Mouse (Mus musculus): Measurements from ENCODE around the gene Iqsec3. TPM values are rescaled to one million over a fixed set of nuclear protein-coding genes. Genes with fewer than 3 reads are reported as not detected.

Iqsec3 gene
- polyA plus RNA-seq, 1 experiment from 2014 or later: 2.4 TPM

DNA sequence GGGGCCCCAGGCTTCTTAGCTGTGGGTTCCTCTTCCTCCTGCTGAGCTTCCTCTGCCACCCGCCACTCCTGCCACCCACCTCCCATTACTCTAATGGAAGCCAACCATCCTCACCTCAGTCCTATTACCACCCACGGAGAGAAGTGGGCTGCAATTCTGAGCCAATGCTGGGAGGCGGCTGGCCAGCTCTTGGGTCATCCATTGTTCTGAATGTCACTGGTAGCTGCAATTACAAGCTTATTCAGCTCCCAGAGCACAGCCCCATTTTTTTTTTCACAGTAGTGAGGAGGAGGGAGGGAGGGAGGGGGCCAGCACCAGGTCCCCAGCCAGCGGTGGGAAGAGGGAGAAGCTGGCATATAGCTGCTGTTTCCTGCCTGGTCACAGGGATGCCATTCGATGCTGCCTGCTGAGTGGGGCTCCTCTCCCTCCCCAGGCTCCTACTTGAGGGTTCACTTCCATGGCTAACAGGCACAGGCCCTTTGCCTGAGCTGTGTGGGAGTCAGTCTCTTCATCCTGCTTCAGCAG lies 32.7 kb downstream of the Iqsec3 start:
- Histone ChIP-seq H3K9ac (no peak overlapping the region), H3K4me1 (peaks cover 9% of the 10 kb centered on the region), H3K27ac (no peak overlapping the region), H3K4me3 (replicated peaks) (no peak overlapping the region), H3K36me3 (replicated peaks) (no peaks in the 10 kb centered on the region), H3K9me3 (no peaks in the 10 kb centered on the region), H3K27me3 (no peaks in the 10 kb centered on the region), H3K4me2 (no peak overlapping the region)
- 12% methylated on average over 5 of the region's 5 CpGs for WGBS
- ATAC-seq (ENCODE audit: low FRiP score): no peak

DNA sequence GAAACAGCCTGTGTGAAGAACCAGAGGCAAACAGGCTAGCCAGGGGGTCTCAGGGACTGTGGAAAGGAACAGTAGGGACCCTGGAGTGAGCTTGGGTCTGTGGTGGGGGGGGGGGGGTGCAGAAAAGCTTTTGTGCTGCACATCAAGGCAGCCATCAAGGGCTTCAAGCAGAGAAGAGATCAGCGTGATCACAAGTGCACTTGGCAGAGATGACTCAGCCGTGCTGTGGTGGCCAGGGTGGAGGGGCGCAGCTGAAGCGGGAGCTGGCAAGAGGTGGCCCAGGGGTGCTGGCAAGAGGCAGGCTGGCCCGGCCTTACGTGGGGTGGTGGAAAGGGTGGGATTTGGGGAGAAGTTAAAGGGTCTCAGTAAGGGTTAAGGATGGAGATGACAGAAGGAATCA lies 48.6 kb downstream of the Iqsec3 start:
- Histone ChIP-seq H3K27ac (no peak overlapping the region), H3K27me3 (peaks cover 4% of the 10 kb centered on the region), H3K4me1 (peaks cover 13% of the 10 kb centered on the region), H3K4me2 (no peak overlapping the region), H3K36me3 (replicated peaks) (no peaks in the 10 kb centered on the region), H3K9ac (no peak overlapping the region), H3K9me3 (no peaks in the 10 kb centered on the region), H3K4me3 (replicated peaks) (no peak overlapping the region)
- WGBS: 60% methylated on average over 6 of the region's 6 CpGs
- no peak for ATAC-seq (ENCODE audit: low FRiP score)

DNA sequence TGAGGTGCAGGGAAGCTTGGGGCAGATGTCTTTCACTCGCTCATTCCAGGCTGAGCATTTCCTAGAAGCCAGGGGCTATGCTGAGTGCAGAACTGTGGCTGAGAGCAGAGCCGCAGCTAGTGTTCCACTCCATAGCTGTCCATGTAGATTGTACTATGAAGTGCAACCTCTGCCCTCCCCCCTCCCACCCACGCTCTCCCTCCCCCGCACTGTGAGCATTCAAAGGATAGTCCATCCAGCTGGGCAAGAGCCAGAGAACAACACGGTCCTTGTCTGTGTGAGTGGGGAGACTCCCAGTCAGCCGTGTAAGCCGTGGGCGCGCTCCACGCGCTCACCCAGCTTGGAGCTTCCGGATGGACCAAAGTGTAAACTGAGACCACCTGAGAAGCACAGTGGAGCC lies 49.1 kb downstream of the Iqsec3 start:
- no peaks in the 10 kb centered on the region for H3K36me3 ChIP-seq (replicated peaks)
- H3K27ac ChIP-seq: no peak overlapping the region
- peak; percentile 30; the same call in 1 of the 2 replicates for ATAC-seq (ENCODE audit: low FRiP score)
- no peak overlapping the region for H3K4me3 ChIP-seq (replicated peaks)
- H3K9ac ChIP-seq: no peak overlapping the region
- 56% methylated on average over 12 of the region's 12 CpGs for WGBS
- peaks cover 4% of the 10 kb centered on the region for H3K27me3 ChIP-seq
- H3K4me2 ChIP-seq: no peak overlapping the region
- peaks cover 13% of the 10 kb centered on the region for H3K4me1 ChIP-seq
- no peaks in the 10 kb centered on the region for H3K9me3 ChIP-seq

DNA sequence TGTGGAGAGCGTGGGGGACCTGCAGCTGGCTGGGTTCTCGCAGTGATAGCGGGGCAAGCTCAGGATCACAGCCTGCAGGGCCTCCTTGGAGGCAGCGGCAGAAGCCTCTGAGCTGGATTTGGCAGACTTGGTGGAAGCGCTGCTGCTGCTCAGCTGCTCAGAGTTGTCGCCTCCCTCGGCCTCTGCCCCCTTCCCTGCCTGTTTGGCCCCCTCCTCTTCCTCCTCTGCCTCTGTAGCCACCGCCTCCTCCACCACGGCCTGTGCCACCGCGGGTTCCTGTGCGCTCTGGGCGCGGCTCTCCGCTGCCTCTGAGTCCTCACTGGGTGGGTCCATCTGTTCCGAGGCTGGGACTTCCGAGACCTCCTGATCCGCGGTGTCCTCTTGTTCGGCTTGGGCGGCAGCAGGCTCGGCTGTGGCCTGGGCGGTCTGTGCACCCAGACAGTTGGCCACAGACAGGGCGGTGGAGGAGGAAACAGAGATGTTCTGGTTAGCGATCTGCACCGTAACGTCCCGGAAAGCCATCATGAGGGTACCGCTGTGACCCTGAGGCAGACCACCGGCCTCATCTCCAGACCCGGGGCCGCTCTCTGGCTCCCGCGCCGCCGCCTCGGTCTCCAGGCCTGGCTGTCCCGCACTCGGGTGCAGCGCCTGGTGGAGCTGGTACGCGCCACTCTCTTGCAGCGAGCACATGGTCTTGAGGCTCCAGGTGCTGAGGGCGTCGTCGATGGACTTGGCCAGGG lies 60.8 kb downstream of the Iqsec3 start:
- H3K4me1 ChIP-seq: peaks cover 14% of the 10 kb centered on the region
- ATAC-seq (ENCODE audit: low FRiP score): no peak
- no peaks in the 10 kb centered on the region for H3K36me3 ChIP-seq (replicated peaks)
- peak overlapping the region; percentile 51 for H3K4me2 ChIP-seq
- peak overlapping the region; percentile 27 for H3K4me3 ChIP-seq (replicated peaks)
- WGBS: 1% methylated on average over 45 of the region's 46 CpGs
- peak overlapping the region; percentile 38; the same call in 1 of the 2 replicates for H3K9ac ChIP-seq
- H3K27ac ChIP-seq: no peak overlapping the region
- H3K27me3 ChIP-seq: peaks cover 55% of the 10 kb centered on the region
- H3K9me3 ChIP-seq: no peaks in the 10 kb centered on the region

DNA sequence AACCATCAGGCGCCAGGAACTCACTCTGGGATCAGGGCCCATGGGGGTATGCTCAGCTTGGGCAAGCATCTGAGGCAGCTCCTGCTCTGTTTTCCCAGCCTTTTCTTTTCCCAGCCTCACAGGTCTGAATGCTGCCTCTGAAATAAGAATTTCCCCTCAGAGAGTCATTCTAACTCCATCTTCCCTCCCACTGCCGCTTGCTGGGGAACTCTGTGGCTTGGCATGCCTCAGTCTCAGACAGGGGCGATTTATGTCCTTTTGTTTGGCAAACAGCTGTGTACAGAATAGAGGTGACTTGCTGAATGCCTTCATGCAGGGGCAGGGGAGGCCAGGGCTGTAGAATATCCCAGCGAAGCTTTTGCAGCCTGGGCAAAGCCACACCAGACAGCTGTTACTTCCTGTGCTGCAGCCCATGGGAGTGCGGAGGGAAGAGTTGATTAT lies 65.9 kb downstream of the Iqsec3 start:
- no peak overlapping the region for H3K9ac ChIP-seq
- 30% methylated on average over 5 of the region's 5 CpGs for WGBS
- H3K4me3 ChIP-seq (replicated peaks): no peak overlapping the region
- H3K27me3 ChIP-seq: peaks cover 28% of the 10 kb centered on the region
- ATAC-seq (ENCODE audit: low FRiP score): no peak
- no peak overlapping the region for H3K27ac ChIP-seq
- H3K4me1 ChIP-seq: peaks cover 14% of the 10 kb centered on the region
- H3K4me2 ChIP-seq: no peak overlapping the region
- H3K9me3 ChIP-seq: no peaks in the 10 kb centered on the region
- H3K36me3 ChIP-seq (replicated peaks): no peaks in the 10 kb centered on the region

DNA sequence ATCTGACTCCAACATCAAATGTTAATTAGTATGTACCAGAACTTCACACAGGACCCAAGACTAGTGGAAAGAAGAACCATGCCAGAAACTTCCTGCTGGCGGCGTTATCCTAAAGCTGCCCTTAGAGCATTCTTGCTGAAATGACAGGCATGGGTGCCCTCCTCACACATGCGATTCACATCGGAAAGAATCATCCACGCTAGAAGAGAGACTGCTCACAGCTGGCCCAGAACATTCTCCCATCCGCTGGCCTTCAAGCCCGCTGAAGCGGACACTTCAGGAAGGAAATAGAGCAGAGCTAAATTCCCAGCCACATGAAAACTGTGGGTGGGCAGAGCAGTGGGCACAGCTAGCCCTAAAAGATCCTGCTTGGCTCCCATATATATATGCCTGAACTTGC lies 68.2 kb downstream of the Iqsec3 start:
- no peak overlapping the region for H3K4me3 ChIP-seq (replicated peaks)
- peaks cover 16% of the 10 kb centered on the region for H3K4me1 ChIP-seq
- H3K27me3 ChIP-seq: peaks cover 6% of the 10 kb centered on the region
- no peak overlapping the region for H3K27ac ChIP-seq
- WGBS: 91% methylated on average over 8 of the region's 8 CpGs
- H3K4me2 ChIP-seq: no peak overlapping the region
- no peak overlapping the region for H3K9ac ChIP-seq
- no peak for ATAC-seq (ENCODE audit: low FRiP score)
- H3K36me3 ChIP-seq (replicated peaks): no peaks in the 10 kb centered on the region
- no peaks in the 10 kb centered on the region for H3K9me3 ChIP-seq

DNA sequence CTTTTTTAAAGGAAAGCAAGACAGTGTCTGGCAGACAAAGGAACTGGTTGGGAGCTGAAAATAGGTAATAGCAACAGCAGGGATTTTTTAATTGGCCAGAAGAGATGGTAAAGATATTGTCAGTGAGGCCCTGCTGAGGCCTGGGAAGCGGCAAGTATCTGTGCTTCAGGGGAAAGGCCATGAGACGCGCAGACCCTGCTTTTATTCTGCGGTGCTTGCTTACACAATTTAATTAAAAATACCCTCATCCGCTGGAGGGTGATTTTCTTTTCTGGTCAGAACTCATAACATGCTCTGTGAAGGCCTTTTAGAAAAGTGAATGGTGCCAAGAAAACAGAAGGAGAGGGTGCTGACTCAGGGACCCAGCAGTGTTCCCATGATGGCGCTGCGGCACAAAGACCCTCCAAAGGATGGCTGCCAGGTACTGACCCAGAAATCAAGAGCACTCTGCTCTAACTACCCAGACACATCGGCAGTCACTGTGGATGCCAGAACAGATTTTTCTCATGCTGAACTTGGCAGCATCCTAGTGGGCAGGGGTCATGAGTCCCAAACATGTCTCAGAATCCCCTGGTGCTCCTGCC lies 70.7 kb downstream of the Iqsec3 start:
- Histone ChIP-seq H3K9ac (no peak overlapping the region), H3K4me3 (replicated peaks) (no peak overlapping the region), H3K4me2 (no peak overlapping the region), H3K27ac (peak overlapping the region; percentile 36; the same call in 1 of the 2 replicates), H3K9me3 (no peaks in the 10 kb centered on the region), H3K27me3 (no peaks in the 10 kb centered on the region), H3K4me1 (peaks cover 14% of the 10 kb centered on the region), H3K36me3 (replicated peaks) (no peaks in the 10 kb centered on the region)
- WGBS: 66% methylated on average over 8 of the region's 8 CpGs
- ATAC-seq (ENCODE audit: low FRiP score): peak; percentile 23; the same call in 1 of the 2 replicates

DNA sequence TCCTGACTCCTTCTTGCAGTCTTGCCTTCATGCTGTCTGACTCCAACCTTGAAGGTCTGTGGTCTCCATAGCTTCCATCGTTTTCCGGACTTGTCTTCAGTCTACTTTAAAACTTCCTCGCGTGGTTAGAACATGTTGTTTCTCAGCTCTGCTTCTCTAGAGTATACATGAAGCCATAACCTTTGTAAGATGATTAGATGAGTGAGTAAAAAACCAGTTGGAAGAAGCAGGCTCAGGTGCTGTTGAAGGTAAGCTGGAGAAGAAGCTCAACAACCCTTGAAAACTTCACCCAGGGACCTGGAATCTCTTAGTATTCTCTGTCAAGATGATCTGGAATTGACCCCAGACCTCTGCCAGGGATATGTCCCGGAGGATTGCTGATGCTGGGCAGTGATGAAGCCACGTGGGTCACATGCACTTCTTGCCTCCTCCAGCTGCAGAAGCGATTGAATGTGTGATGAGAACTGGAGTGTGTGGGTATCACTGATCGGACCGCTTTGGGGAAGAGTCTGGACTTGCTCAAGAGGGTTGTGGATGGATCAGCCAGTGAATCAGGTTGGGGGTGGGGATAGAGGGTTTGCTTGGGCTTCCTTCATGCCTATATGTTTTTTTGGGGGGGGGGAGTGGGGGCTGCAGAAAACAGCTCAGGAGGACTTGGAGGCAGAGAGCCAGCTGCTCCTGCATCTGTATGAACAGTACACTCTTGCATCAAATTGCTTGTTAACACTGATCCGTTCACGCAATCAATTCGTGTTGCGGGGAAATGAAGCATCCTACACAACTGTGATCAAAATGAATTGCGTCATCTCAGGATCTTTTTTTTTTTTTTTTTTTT lies 71.4 kb downstream of the Iqsec3 start:
- no peak overlapping the region for H3K4me2 ChIP-seq
- peaks cover 10% of the 10 kb centered on the region; the same call in 1 of the 2 replicates for H3K4me1 ChIP-seq
- WGBS: 79% methylated on average over 14 of the region's 14 CpGs
- peak; percentile 61; the same call in 1 of the 2 replicates for ATAC-seq (ENCODE audit: low FRiP score)
- H3K4me3 ChIP-seq (replicated peaks): no peak overlapping the region
- no peaks in the 10 kb centered on the region for H3K27me3 ChIP-seq
- no peak overlapping the region for H3K9ac ChIP-seq
- no peak overlapping the region for H3K27ac ChIP-seq
- no peaks in the 10 kb centered on the region for H3K36me3 ChIP-seq (replicated peaks)
- H3K9me3 ChIP-seq: no peaks in the 10 kb centered on the region

DNA sequence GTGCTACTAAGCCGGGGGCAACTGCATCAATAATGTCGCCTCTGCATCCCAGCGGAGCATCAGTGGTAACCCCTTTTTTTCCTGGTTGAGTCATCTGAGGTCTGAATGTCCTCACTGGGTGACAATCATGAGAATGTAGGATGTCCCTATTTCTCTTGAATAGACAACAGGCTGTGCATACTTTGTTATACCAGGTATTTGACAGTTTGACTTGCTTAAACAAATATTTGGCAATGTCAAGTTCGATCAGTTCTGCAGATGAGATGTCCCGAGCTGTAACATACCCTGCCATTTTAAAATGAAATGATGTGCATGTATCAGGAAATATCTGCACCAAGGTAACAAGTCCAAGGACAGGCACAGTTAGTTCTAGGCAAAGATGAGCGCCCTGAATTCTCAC lies 72.3 kb downstream of the Iqsec3 start:
- ATAC-seq (ENCODE audit: low FRiP score): no peak

DNA sequence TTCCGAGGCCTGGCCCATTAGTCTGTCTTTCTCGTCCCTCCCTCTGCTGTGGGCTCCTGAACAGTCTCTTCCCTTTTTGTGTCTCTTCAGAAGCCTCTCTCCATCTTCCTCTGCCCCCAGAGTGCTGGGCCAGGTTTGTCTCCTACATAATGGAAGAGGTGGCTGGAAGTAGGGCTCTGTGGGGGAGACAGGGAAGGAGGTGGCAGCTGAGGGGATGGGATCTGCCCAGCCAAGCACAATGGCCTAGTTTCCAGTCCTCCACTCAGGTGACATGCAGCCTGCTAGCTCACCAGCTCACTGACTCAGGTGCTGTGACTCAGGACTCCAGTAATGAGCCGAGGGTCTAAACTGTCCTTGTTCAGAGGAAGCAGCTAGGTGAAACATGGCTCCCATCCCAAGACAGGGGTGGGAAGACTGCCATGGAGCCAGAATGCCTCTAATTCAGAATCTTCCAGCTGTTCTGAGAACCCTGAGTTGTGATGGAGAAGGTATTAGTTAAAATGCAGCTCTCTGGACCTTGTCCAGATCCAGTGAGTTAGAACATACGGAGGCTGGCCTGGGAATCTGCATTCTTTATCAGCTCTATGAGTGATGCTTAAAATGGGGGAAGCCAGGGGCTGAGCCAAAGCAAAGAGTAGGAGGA lies 80.7 kb downstream of the Iqsec3 start:
- Histone ChIP-seq H3K27ac (no peak overlapping the region), H3K4me2 (no peak overlapping the region), H3K27me3 (no peaks in the 10 kb centered on the region), H3K36me3 (replicated peaks) (no peaks in the 10 kb centered on the region), H3K4me1 (no peaks in the 10 kb centered on the region), H3K9ac (no peak overlapping the region), H3K9me3 (peaks cover 9% of the 10 kb centered on the region; the same call in 1 of the 2 replicates), H3K4me3 (replicated peaks) (no peak overlapping the region)
- no peak for ATAC-seq (ENCODE audit: low FRiP score)
- 89% methylated on average over 4 of the region's 4 CpGs for WGBS

More for the DNA sequence above, 72.3 kb downstream of the Iqsec3 start:
- WGBS: 92% methylated on average over 6 of the region's 6 CpGs
- Histone ChIP-seq H3K4me1 (peaks cover 10% of the 10 kb centered on the region; the same call in 1 of the 2 replicates), H3K4me2 (no peak overlapping the region), H3K9me3 (no peaks in the 10 kb centered on the region), H3K36me3 (replicated peaks) (no peaks in the 10 kb centered on the region), H3K4me3 (replicated peaks) (no peak overlapping the region), H3K27ac (no peak overlapping the region), H3K27me3 (no peaks in the 10 kb centered on the region), H3K9ac (no peak overlapping the region)

DNA sequence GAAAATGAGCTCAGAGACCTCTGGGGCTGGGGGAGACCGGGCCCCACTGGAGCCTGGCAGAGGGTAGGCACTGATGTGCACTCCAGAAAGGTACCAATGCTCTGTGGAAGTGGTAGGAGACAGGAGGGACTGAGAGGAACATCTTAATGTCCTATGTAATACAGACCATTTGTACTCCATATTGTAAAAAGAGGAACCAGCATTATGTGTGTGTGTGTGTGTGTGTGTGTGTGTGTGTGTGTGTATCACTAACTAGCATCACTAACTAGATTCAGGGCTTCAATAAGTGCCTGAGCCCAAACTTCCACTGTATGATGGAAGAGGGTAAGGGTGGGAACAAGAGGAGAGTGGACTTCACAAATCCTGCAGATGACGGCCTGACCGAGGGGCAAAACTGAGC lies 88.1 kb downstream of the Iqsec3 start:
- Histone ChIP-seq H3K36me3 (replicated peaks) (no peaks in the 10 kb centered on the region), H3K27ac (no peak overlapping the region), H3K4me3 (replicated peaks) (no peak overlapping the region), H3K9ac (no peak overlapping the region), H3K9me3 (no peaks in the 10 kb centered on the region), H3K27me3 (no peaks in the 10 kb centered on the region; the same call in 1 of the 2 replicates), H3K4me2 (no peak overlapping the region), H3K4me1 (0 out of 2 replicates have a peak, but pooled peaks cover 7% of the 10 kb centered on the region)
- WGBS: 89% methylated on average over 3 of the region's 3 CpGs
- no peak for ATAC-seq (ENCODE audit: low FRiP score)
